Mouse (Mus musculus) heart, embryonic 15.5 days (tissue): ENCODE measurements around the gene Dcst2. TPM values are rescaled to one million over a fixed set of nuclear protein-coding genes. Genes with fewer than 3 reads are reported as not detected.

Source experiments
- ATAC-seq: fragments of 200-750 bp; cut with Nextera tagmentation; replicated peaks from 2 replicates; pipeline ENCODE4 v1.8.0; 2017; ENCODE audit warnings: low read depth, moderate TSS enrichment; ENCODE audit not compliant: insufficient number of reproducible peaks, insufficient read depth, low FRiP score
- H3K27ac ChIP-seq: fragments of 300-500 bp; sonication (generic); 2 replicates; pipeline ENCODE4 v1.5.1; 2015; ENCODE audit warnings: mild to moderate bottlenecking, inconsistent platforms
- H3K27me3 ChIP-seq: fragments of 300-500 bp; sonication (generic); 2 replicates; pipeline ENCODE4 v1.6.1; 2015; ENCODE audit warnings: inconsistent platforms
- H3K36me3 ChIP-seq: fragments of 300-500 bp; sonication (generic); 2 replicates; pipeline ENCODE4 v1.6.1; 2015; ENCODE audit warnings: mild to moderate bottlenecking, inconsistent platforms
- H3K4me1 ChIP-seq: fragments of 300-500 bp; sonication (generic); replicated peaks from 2 replicates; pipeline ENCODE4 v1.6.1; 2015; ENCODE audit warnings: inconsistent platforms
- H3K4me2 ChIP-seq: fragments of 300-500 bp; sonication (generic); 2 replicates; pipeline ENCODE4 v1.6.1; 2015; ENCODE audit warnings: inconsistent platforms, mild to moderate bottlenecking, moderate library complexity
- H3K4me3 ChIP-seq: fragments of 300-500 bp; sonication (generic); 2 replicates; pipeline ENCODE4 v1.5.1; 2015; ENCODE audit warnings: mild to moderate bottlenecking, inconsistent platforms
- H3K9ac ChIP-seq: fragments of 300-500 bp; sonication (generic); 2 replicates; pipeline ENCODE4 v1.6.1; 2015; ENCODE audit warnings: mild to moderate bottlenecking, inconsistent platforms
- H3K9me3 ChIP-seq: fragments of 300-500 bp; sonication (generic); replicated peaks from 2 replicates; pipeline ENCODE4 v1.6.1; 2016; ENCODE audit warnings: inconsistent platforms
- WGBS: fragments of 180-500 bp; shearing (Covaris S2); methylation state at CpG from one replicate; pipeline ENCODE4 v1.1.7; 2015; ENCODE audit warnings: mixed read lengths; 5-methylcytosine and 5-hydroxymethylcytosine counted together
- polyA plus RNA-seq: library from polyadenylated mRNA; unstranded; fragments of >200 nt; fragmentation: Nextera tagmentation; extraction: Ambion mirVana; gene quantifications from 2 replicates; pipeline ENCODE4 v1.2.1, GENCODE M21; 2015

The Dcst2 gene
- polyA plus RNA-seq, 1 experiment from 2014 or later = not detected

DNA sequence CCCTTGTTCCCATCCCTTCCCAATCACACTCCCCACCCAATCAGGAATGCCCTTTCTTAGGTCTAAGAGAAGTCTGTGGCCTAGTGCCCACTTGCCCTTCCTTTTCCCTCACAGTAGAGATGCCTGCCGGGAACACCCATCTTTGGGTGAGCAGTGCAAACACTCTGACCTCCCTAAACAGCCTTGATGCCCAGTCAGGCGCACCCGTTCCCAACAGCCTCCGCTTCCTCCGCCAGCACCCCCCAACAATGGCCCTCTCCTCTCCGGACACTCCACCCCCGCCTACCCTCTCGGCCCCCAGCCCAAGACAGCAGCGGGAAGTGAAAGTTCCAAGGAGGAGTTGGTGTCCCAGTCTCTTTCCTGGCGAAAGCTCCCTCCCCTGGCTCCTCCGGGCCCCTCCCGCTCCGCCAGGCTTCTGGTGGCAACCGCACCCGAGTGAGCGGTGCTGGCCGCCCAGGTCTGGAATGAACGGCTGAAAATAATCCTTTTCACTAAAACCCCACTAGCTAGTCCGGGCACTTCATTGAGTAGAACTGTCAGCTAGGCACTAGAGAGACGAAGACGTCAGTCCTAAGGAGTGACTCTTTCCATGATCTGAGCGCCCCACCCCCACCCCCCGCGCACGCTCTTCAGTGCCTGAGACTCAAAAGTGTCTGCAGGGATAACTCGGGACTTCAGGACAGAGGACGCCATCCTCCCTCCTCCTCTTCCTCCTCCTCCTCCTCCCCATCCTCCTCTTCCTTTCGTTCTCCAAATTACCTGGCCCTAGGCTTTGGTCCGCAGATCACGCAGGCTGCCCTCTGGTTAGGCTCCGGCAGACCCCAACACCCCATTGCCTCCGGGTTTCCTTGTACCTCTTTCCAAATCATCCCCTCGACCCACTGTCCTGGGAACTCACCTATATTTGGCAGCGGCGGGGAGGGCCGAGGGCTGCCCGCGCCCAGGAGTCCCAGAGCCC, 12.6 kb upstream of the Dcst2 start:
- Histone ChIP-seq H3K4me2 (peak overlapping the region; percentile 98), H3K4me3 (peak overlapping the region; percentile 77), H3K4me1 (peaks cover 18% of the 10 kb centered on the region), H3K27me3 (peaks cover 33% of the 10 kb centered on the region), H3K27ac (peak overlapping the region; percentile 63), H3K36me3 (no peaks in the 10 kb centered on the region), H3K9ac (peak overlapping the region; percentile 67), H3K9me3 (no peaks in the 10 kb centered on the region)
- under 1% methylated on average over 38 of the region's 38 CpGs for WGBS
- ATAC-seq = peak; percentile 24

DNA sequence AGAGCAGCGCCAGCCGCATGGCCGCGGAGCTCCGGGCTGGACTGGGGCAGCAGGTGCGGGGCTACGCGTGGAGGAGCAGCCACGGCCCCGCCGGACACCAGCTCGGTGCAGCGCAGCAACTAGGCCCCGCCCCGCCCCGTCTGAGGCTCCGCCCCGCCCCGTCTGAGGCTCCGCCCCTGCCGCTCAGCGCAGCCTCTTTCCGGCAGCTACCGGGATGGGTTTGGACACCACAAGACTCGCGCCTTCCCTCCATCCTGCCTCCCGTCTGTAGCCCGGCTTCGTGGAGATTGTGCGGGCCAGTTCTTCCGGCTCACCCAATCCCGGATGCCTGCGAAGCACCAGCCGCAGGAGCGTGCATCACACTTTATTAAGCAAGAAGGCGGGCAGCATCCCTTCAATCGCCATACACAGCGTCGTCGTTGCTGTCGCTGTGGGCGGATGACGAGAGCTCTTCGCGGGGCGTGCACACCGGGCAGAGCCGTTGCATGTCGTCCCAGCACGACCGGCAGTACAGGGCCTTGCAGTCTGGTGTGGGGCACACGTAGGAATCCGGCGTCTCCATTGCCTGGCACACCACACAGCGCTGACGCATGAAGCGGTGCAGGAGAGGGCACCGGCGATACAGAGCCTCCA, 11.8 kb upstream of the Dcst2 start, which contains the start of gene Adam15:
Gene Adam15, minus strand, starts transcription at position 128 of the 633 bp plus-strand sequence.
- no peaks in the 10 kb centered on the region for H3K36me3 ChIP-seq
- H3K4me1 ChIP-seq = peaks cover 19% of the 10 kb centered on the region
- H3K9me3 ChIP-seq = no peaks in the 10 kb centered on the region
- H3K9ac ChIP-seq = peak within 1 kb of the TSS; percentile 67
- WGBS = under 1% methylated on average over 59 of the region's 59 CpGs
- peak; percentile 84 for ATAC-seq
- peaks cover 33% of the 10 kb centered on the region for H3K27me3 ChIP-seq
- H3K4me2 ChIP-seq = peak within 1 kb of the TSS; percentile 98
- H3K4me3 ChIP-seq = peak within 1 kb of the TSS; percentile 77
- peak within 1 kb of the TSS; percentile 63 for H3K27ac ChIP-seq

DNA sequence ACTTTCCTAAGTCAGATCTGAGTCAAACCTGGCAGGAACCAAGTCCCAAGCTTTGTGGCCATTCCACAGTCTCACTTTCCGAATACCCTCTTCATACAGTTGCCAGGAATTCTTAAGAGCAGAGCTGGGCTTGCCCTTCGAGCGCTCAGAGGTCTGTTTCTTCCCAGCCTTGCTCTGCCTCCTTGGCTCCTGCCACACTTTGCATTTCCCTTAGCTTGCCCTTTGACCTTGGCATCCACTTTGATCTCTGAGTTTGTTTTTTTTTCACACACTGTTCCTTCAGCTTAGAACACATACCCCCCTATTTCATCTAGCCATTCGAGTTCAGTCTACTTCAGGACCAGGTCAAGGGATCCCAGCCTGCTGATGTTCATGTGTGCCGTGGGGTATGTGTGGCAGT, 10.5 kb upstream of the Dcst2 start:
- Histone ChIP-seq H3K9ac (no peak overlapping the region), H3K27ac (no peak overlapping the region), H3K4me1 (peaks cover 20% of the 10 kb centered on the region), H3K4me3 (no peak overlapping the region), H3K27me3 (peaks cover 37% of the 10 kb centered on the region), H3K36me3 (no peaks in the 10 kb centered on the region), H3K4me2 (no peak overlapping the region), H3K9me3 (no peaks in the 10 kb centered on the region)
- ATAC-seq = no peak
- 66% methylated on average over 5 of the region's 5 CpGs for WGBS

DNA sequence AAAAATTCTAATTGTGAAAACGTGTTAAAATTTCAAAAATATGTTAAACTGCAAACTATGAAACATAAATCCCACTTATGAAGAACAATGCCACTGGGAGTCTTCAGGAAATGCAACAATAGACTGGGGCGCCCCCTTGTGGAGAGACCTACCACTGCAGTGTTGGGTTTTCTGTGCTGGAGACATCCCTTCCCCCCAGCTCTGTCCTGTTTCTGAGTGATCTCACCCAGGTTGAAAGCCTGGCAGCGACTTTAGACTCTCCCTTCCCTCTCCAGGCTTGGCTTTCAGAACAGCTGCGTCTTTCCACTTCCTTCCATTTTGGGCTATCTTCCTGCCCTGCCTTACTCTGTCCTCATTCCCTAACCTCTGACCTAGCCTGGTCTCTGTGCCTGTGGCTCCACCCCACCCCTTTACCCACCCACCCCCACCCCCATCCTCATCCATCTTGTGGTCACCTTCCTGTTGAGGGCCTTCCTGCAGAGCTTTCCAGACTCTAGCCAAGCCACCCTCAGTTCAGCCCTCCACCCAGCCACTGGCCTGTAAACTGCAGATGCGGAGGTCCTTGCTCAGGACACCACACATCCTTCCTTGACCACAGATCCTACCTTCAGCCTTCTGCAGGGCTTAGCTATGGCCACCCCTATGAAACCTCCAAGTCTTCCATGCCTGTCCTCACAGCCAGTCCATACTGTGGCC, 6.8 kb upstream of the Dcst2 start:
- H3K9me3 ChIP-seq = no peaks in the 10 kb centered on the region
- 17% methylated on average over 5 of the region's 5 CpGs for WGBS
- peaks cover 10% of the 10 kb centered on the region for H3K4me1 ChIP-seq
- no peak overlapping the region for H3K27ac ChIP-seq
- H3K27me3 ChIP-seq = peaks cover 28% of the 10 kb centered on the region
- ATAC-seq = no peak; the same call in 1 of the 2 replicates
- H3K4me3 ChIP-seq = no peak overlapping the region
- H3K36me3 ChIP-seq = no peaks in the 10 kb centered on the region
- no peak overlapping the region for H3K9ac ChIP-seq
- H3K4me2 ChIP-seq = no peak overlapping the region

DNA sequence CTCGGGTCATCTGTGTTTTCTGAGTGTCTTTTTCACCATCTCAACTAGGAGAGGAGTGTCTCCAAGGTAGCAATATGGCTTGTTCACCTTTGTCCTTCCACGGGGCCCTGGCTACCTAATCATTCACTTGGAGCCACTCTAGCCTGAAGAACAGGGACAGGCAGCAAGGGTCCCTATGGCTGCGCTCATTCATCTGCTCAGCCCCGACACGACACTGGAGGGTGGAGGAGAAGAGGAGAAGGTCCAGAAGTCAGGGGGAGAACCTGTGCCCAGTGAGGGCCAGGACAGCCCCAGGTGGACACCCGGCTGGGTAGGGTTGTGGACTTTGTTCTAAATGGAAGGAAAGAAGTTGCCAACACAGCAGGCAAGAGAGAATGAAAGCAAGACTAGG, 6.3 kb upstream of the Dcst2 start:
- no peaks in the 10 kb centered on the region for H3K9me3 ChIP-seq
- peaks cover 4% of the 10 kb centered on the region for H3K4me1 ChIP-seq
- no peak overlapping the region for H3K4me3 ChIP-seq
- H3K27ac ChIP-seq = no peak overlapping the region
- no peak overlapping the region for H3K9ac ChIP-seq
- H3K27me3 ChIP-seq = peaks cover 26% of the 10 kb centered on the region
- ATAC-seq = no peak
- WGBS = 81% methylated on average over 6 of the region's 6 CpGs
- no peak overlapping the region for H3K4me2 ChIP-seq
- no peaks in the 10 kb centered on the region for H3K36me3 ChIP-seq

DNA sequence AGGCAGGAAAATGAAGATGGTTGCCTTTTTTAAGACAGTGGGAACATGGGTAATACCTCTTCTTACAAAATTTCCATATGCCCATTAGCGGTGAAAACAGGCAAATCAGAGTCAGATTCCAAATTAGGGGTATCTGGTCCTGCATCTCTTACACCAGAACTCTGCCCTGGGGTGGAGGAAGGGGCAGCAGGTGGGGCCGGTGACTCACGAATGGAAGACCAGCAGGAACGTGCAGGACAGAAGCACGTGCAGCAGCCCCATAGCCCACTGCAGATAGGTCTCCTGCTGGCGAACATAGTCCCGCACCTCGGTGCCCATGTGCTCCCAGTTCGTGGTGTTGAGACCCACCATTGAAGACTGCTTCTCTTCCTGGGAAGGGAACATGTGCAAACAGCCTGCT, 5.7 kb upstream of the Dcst2 start:
- H3K27ac ChIP-seq = no peak overlapping the region
- H3K9ac ChIP-seq = no peak overlapping the region
- WGBS = 57% methylated on average over 9 of the region's 9 CpGs
- H3K4me2 ChIP-seq = no peak overlapping the region
- no peak for ATAC-seq
- H3K9me3 ChIP-seq = no peaks in the 10 kb centered on the region
- H3K27me3 ChIP-seq = peaks cover 23% of the 10 kb centered on the region
- no peaks in the 10 kb centered on the region for H3K36me3 ChIP-seq
- H3K4me3 ChIP-seq = no peak overlapping the region
- peaks cover 2% of the 10 kb centered on the region; the same call in 1 of the 2 replicates for H3K4me1 ChIP-seq

DNA sequence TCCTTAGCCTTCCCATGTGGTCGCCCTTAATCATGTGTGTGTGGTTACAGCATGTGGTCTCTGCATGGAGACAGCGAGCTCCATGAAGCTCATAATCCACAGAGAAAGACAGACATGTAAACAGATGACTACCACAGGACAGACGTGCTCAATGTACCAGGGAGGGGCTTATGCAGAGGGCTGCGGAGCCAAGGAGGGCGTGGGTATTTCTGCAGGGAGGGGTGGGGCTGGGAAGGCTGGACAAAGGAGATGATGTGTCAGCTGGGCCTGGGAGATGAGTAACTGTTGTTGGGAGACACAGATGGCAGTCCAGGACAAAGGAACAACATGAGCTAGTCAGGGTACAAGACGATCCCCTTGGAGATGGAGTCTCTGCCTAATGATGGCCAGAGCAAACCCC, 2.1 kb upstream of the Dcst2 start:
- Histone ChIP-seq H3K36me3 (no peaks in the 10 kb centered on the region), H3K4me2 (no peak overlapping the region), H3K27ac (no peak overlapping the region), H3K9me3 (no peaks in the 10 kb centered on the region), H3K9ac (no peak overlapping the region), H3K4me3 (no peak overlapping the region), H3K4me1 (peaks cover 2% of the 10 kb centered on the region; the same call in 1 of the 2 replicates), H3K27me3 (peaks cover 6% of the 10 kb centered on the region)
- WGBS = 65% methylated on average over 6 of the region's 6 CpGs
- ATAC-seq = no peak

DNA sequence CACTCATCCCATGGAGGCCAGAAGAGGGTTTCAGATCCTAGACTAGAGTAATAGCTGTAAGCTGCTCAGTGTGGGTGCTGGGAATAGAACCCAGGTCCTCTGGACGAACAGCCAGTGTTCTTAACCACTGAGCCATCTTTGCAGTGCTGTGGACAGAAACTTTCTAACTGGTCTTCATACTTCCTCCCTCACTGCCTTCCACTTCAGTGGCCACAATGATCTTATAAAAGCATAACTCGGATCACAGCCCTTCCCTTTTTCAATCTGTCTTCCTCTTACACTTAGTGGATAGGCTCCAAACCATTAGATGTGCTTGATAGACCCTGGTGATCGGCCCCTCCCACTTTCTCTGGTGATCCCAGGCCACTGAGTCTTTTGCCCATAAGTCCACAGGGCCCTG, 1.5 kb upstream of the Dcst2 start:
- Histone ChIP-seq H3K36me3 (no peaks in the 10 kb centered on the region), H3K4me1 (no peaks in the 10 kb centered on the region), H3K4me3 (no peak overlapping the region), H3K9me3 (no peaks in the 10 kb centered on the region), H3K4me2 (no peak overlapping the region), H3K9ac (no peak overlapping the region), H3K27ac (no peak overlapping the region), H3K27me3 (peaks cover 6% of the 10 kb centered on the region)
- WGBS = 71% methylated on average over 3 of the region's 3 CpGs
- ATAC-seq = no peak

DNA sequence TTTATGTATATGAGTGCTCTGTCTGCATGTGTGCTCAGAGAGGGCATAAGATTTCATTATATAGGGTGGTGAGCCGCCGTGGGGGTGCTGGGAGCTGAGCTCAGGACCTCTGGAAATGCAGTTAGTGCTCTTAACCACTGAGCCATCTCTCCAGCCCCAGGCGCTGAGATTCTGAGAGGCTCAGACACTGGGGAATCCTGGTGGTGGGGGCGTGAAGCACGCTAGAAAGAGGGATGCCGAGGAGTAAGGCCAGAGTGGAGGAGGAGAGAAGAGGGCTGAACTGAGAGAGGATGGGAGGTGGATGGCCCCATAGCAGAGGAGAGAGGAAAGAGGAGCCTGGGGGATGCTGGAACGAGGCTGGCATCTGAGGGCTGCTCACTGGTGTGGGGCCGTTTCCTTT, 2.9 kb downstream of the Dcst2 start:
- peaks cover 16% of the 10 kb centered on the region; the same call in 1 of the 2 replicates for H3K27me3 ChIP-seq
- no peak overlapping the region for H3K4me3 ChIP-seq
- no peaks in the 10 kb centered on the region for H3K36me3 ChIP-seq
- H3K4me1 ChIP-seq = no peaks in the 10 kb centered on the region; the same call in 1 of the 2 replicates
- ATAC-seq = no peak
- H3K9ac ChIP-seq = no peak overlapping the region
- H3K9me3 ChIP-seq = no peaks in the 10 kb centered on the region
- no peak overlapping the region for H3K4me2 ChIP-seq
- WGBS = 56% methylated on average over 8 of the region's 8 CpGs
- H3K27ac ChIP-seq = no peak overlapping the region

DNA sequence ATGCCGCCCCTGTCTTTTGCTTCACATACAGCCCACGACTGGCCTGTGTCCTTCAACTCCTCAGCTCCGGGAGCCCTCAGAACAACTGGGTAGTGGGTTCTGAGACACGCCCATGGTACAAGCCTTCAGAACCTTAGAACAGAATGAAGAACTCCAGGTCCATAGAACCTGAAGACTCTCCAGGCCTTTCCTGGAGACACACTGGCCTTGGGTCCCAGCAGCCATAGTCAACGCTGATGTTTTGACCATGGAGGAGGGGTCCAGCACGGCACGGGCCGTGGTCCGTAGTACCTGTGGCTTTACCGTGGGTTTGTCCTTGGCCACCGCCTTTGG, 3.3 kb downstream of the Dcst2 start, which contains the start of gene Dcst1:
Gene Dcst1, minus strand, starts transcription at position 101 of the 333 bp plus-strand sequence.
- peaks cover 16% of the 10 kb centered on the region; the same call in 1 of the 2 replicates for H3K27me3 ChIP-seq
- H3K4me1 ChIP-seq = no peaks in the 10 kb centered on the region; the same call in 1 of the 2 replicates
- no peak within 1 kb of the TSS for H3K4me3 ChIP-seq
- H3K9me3 ChIP-seq = no peaks in the 10 kb centered on the region
- no peaks in the 10 kb centered on the region for H3K36me3 ChIP-seq
- no peak within 1 kb of the TSS for H3K9ac ChIP-seq
- no peak within 1 kb of the TSS for H3K27ac ChIP-seq
- no peak within 1 kb of the TSS for H3K4me2 ChIP-seq
- no peak for ATAC-seq
- 87% methylated on average over 11 of the region's 11 CpGs for WGBS
